Mouse (Mus musculus): ENCODE measurements around the gene Tmem98.

GRCm38 (mm10) chr11:80851859-80852258 lies 41.9 kb downstream of the Tmem98 start:
- no peak for TF ChIP-seq CTCF (IDR thresholded peaks at IDR 0.05; ENCODE audit: extremely low read depth, insufficient read depth, insufficient read length, insufficient replicate concordance)
- no peak for TF ChIP-seq POLR2A (IDR thresholded peaks at IDR 0.05; ENCODE audit: low read depth, low read length)

Measured in spleen, adult 2 months (tissue).